8 mouse cellular contexts compared by ENCODE assay signal in genomic region chr4:66482495-66483291, GRCm38 (mm10).
DNase-seq lines count a peak whose midpoint lies in the region; ATAC-seq lines count a peak whose summit lies in the region.

No protein-coding gene starts in this region.

- H3K27me3 ChIP-seq in intestine, embryonic 14.5 days (replicated peaks; ENCODE audit: control insufficient read depth, insufficient read depth, low read length), result no peaks in the 10 kb centered on the region
- no peaks in the 10 kb centered on the region for H3K27me3 ChIP-seq in midbrain, embryonic 14.5 days (ENCODE audit: control insufficient read depth, insufficient read depth, low read length)

- DNase-seq in adrenal gland, adult 8-10 months, result peak; percentile 5
- DNase-seq in cerebellum, adult 9-11 months, result peak; percentile 98
- DNase-seq in gastrocnemius, postnatal 25 days, result peak; percentile 62
- DNase-seq in intestine, embryonic 14.5 days (ENCODE audit: low spot score), result peak; percentile 54
- DNase-seq in layer of hippocampus, postnatal 36 days, result peak; percentile 72 to 73
- DNase-seq in midbrain, embryonic 14.5 days, result peak; percentile 77
- DNase-seq in B cell, adult 2 months, result no peak

- no peak overlapping the region for H3K4me2 ChIP-seq in intestine, embryonic 14.5 days (ENCODE audit: low read length)
- no peak overlapping the region for H3K4me2 ChIP-seq in midbrain, embryonic 14.5 days (ENCODE audit: low read length)

- H3K27ac ChIP-seq in intestine, embryonic 14.5 days (ENCODE audit: low read depth), result no peak overlapping the region
- H3K27ac ChIP-seq in midbrain, embryonic 14.5 days (replicated peaks; ENCODE audit: low read depth, low read length), result no peak overlapping the region

- H3K36me3 ChIP-seq in intestine, embryonic 14.5 days (ENCODE audit: control insufficient read depth, insufficient read depth, low read length), result no peaks in the 10 kb centered on the region
- no peaks in the 10 kb centered on the region for H3K36me3 ChIP-seq in midbrain, embryonic 14.5 days (ENCODE audit: control insufficient read depth, insufficient read depth, low read length)

- H3K9ac ChIP-seq in intestine, embryonic 14.5 days (ENCODE audit: low read length), result no peak overlapping the region
- H3K9ac ChIP-seq in midbrain, embryonic 14.5 days (replicated peaks; ENCODE audit: low read length), result no peak overlapping the region

- H3K9me3 ChIP-seq in intestine, embryonic 14.5 days (ENCODE audit: control insufficient read depth, low read length), result no peaks in the 10 kb centered on the region
- H3K9me3 ChIP-seq in midbrain, embryonic 14.5 days (ENCODE audit: control insufficient read depth, low read length), result no peaks in the 10 kb centered on the region

- peak; percentile 74 for ATAC-seq in intestine, embryonic 14.5 days (replicated peaks; ENCODE audit: low FRiP score, low TSS enrichment, low read depth)
- peak; percentile 89 for ATAC-seq in midbrain, embryonic 14.5 days (ENCODE audit: low FRiP score, low TSS enrichment)
- ATAC-seq in erythroblast, adult 5-6 weeks (replicated peaks; ENCODE audit: low FRiP score, poor library complexity, severe bottlenecking), result no peak

- no peak overlapping the region for H3K4me3 ChIP-seq in intestine, embryonic 14.5 days (ENCODE audit: low read depth, low read length)
- H3K4me3 ChIP-seq in midbrain, embryonic 14.5 days (replicated peaks; ENCODE audit: low read depth, low read length), result no peak overlapping the region

- 0 out of 2 replicates have a peak, but pooled peaks cover 3% of the 10 kb centered on the region for H3K4me1 ChIP-seq in intestine, embryonic 14.5 days (replicated peaks; ENCODE audit: control insufficient read depth, insufficient read depth, low read length)
- H3K4me1 ChIP-seq in midbrain, embryonic 14.5 days (ENCODE audit: control insufficient read depth, insufficient read depth, low read length), result no peaks in the 10 kb centered on the region

- 19% methylated on average over 2 of the region's 2 CpGs for WGBS in intestine, embryonic 14.5 days
- WGBS in midbrain, embryonic 14.5 days, result 43% methylated on average over 2 of the region's 2 CpGs

Comparison
In these comparisons a context has a peak if more than half of its experiments do, and no peak if none do; other contexts are left out.
1. DNase-seq: peak in adrenal gland, adult 8-10 months (single experiment), cerebellum, adult 9-11 months (single experiment), gastrocnemius, postnatal 25 days (single experiment), intestine, embryonic 14.5 days (single experiment), layer of hippocampus, postnatal 36 days (2 of 2) and midbrain, embryonic 14.5 days (single experiment); none in B cell, adult 2 months (0 of 2).